Mouse (Mus musculus): ENCODE measurements around the gene Hspb7.

Hspb7 gene

DNA sequence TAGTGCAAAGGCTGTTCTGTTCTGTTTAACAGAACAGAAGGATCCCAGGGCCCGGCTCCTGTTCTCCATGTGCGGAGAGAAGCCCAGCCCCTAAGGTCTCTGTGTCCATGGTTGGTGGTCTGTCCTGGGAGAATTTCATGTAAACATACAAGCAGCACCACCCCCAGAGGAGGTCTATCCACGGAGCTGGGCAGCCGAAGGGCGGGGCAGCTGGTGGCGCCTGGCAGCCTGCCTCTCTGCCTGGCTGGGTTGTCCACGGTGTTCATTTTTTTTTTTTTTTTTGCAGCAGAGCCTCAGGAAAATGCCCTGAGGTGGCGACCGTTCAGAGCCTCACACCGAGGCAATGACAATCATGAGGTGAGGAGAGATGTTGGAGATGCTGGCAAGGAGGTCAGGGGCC, 48.0 kb downstream of the Hspb7 start:
- ATAC-seq (ENCODE audit: low TSS enrichment): 0 out of 2 replicates have a peak, but pooled peaks have one; percentile 21

DNA sequence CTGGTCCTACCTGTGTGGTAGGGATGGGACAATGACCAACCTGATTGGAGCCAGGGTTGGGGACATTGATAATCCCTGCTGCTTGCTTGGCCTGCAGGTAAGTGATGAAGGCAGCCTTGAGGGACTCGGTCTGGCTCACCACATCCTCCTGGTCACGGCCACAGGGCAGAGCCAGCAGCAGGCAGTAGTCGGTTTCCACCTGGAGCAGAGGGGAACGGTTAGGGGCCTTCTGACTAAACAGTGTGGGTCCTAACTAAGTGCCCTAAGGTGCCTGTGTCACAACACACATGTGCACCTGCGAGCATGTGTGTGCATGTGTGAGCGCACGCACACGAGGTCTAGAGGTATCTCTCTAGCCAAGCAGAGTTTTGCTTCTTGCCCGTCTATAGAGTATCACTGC, 48.8 kb downstream of the Hspb7 start:
- ATAC-seq (ENCODE audit: low TSS enrichment): no peak

DNA sequence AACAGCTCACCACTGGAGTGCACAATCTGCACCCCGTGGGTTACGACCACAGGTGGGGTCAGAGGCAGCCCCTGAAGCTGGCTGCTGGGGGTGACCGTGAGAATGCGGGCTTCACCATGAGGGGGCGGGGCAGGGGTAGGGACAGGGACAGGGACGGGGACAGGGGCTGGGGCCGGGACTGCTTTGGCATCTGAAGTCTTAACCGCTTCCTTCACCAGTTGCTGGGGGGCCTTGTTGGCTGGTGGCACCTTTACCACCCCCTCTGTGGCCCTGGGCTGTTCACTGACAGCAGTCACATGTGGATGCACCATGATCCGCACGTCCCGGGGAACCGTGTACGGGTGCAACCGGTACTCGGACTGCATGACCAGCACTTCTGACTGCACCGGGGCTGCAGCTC, 50.9 kb downstream of the Hspb7 start:
- ATAC-seq (ENCODE audit: low TSS enrichment): no peak

DNA sequence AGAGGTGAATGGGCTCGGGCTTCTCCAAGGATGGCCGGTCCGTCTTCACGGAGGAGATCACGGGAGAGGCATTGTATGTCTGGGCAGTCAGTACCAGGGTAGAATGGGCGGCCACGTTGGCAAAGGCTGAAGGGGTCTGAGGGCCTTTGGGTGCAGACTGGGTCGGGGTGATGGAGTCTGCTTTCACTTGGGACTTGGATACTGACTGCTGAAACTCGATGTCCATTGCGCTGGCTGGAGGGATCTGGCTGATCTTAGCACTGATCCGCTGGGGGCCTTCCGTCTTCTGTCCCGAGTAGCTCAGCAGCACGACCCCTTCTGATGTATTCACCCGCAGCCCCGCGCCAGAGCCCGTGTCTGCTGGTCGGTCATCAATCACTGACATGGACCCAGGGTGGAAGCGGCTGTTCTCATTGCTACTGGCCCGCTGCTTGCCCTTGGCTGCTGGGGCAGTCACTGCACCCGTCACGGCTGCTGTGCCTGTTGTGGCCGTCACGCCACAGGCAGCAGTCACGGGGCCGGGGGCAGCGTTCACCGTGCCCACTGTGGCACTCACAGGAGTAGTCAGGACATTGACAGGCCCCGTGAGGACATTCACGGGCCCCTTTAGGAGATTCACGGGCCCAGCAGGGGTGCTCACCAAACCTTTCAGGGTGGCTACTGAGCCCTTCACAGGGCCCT, 52.2 kb downstream of the Hspb7 start:
- no peak for ATAC-seq (ENCODE audit: low TSS enrichment)

DNA sequence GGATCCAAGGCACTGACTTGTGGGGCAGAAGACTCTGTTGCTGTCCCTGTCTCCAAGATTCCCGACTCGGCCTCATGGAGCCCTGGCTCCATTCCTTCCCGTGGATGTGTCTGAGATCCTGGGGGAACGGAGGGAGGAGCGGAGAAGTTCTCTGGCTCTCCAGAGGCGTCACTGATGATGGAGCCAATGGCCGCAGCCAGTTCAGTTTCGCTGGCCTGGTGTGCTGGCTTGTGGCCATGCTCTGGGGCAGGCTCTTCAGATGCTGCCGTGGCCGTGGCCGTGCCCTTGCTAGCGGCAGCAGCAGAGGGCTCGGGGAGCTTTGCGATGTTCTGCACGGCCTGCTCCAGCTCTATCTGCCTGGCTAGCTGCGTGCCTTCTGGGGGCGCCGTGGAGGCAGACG, 53.9 kb downstream of the Hspb7 start:
- ATAC-seq (ENCODE audit: low TSS enrichment): no peak
